Mouse (Mus musculus): ENCODE measurements around the gene Rab27a.

The Rab27a gene

GRCm38 (mm10) chr9:73087121-73087520 lies 42.5 kb downstream of the Rab27a start:
- Histone ChIP-seq H3K4me1 (replicated peaks; ENCODE audit: low read depth, low read length) (peaks cover 91% of the 10 kb centered on the region), H3K36me3 (ENCODE audit: insufficient read depth, low read length) (peaks cover 10% of the 10 kb centered on the region), H3K4me3 (replicated peaks; ENCODE audit: low read length) (no peak overlapping the region), H3K9me3 (ENCODE audit: low read length) (no peaks in the 10 kb centered on the region), H3K27me3 (ENCODE audit: insufficient read depth, low read length) (no peaks in the 10 kb centered on the region)
- TF ChIP-seq NANOG (IDR thresholded peaks at IDR 0.05; ENCODE audit: borderline replicate concordance, low read length) (no peak), CTCF (conservative IDR thresholded peaks at IDR 0.05; ENCODE audit: low read length) (no peak), POU5F1 (IDR thresholded peaks at IDR 0.05; ENCODE audit: borderline replicate concordance, low read length) (no peak)

DNA sequence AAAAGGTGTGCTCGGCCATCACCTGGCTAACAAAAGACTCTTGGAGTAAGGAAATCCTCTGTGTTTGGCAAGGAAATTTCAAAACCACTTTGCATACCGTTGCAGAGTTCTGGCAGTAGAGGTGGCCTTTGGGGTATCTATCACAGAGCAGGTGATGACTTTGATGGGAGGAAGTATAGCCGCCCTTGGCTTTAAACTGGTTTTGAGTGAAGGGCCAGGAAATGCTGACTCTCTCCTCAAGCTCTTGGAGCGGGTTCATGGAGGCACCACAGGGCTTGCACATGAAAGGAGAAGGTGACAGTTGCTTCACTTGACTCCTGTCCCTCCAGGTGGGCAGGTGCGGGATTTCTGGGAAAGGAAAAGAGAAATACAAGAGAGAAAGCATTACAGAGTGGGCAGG lies 42.9 kb downstream of the Rab27a start:
- TF ChIP-seq NANOG (IDR thresholded peaks at IDR 0.05; ENCODE audit: borderline replicate concordance, low read length), result no peak
- no peak for TF ChIP-seq CTCF (conservative IDR thresholded peaks at IDR 0.05; ENCODE audit: low read length)
- no peak for TF ChIP-seq POU5F1 (IDR thresholded peaks at IDR 0.05; ENCODE audit: borderline replicate concordance, low read length)
- Histone ChIP-seq H3K36me3 (ENCODE audit: insufficient read depth, low read length) (peaks cover 10% of the 10 kb centered on the region), H3K9me3 (ENCODE audit: low read length) (no peaks in the 10 kb centered on the region), H3K4me3 (replicated peaks; ENCODE audit: low read length) (no peak overlapping the region), H3K4me1 (replicated peaks; ENCODE audit: low read depth, low read length) (peaks cover 91% of the 10 kb centered on the region), H3K27me3 (ENCODE audit: insufficient read depth, low read length) (no peaks in the 10 kb centered on the region)

DNA sequence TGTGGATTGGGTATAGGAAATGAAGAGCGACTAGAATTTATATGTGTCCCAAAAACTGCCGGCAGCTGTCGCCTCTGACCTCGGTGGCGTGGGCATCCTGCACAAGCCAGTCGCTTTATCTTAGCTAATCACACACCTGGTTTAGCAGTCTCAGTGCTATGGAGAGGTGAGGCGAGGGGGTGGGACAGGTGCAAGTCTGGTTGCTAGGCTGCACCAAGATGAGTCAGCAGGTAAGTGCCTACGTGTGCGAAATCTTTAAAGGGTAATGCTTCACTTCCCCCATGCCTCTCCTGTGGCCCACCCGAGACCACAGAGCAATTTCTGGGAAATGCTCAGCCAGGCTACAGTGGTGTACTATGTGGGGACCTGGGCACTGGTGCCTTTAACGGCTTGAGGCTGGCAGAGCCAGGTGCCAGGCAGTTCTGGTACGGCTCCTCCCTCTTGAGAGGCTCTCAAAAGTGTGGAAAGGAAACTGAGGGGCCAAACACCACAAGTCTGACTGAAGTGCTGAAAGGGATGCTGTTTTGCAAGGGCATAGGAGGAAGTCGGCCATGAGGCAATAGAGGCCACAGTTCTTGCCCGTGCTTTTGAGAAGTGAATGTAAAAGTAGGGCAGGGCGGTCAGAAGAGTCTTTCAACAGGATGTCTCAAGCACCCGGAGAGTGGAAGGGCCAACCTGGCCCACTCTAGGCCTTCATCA lies 44.7 kb downstream of the Rab27a start:
- no peak for TF ChIP-seq CTCF (conservative IDR thresholded peaks at IDR 0.05; ENCODE audit: low read length)
- no peak for TF ChIP-seq NANOG (IDR thresholded peaks at IDR 0.05; ENCODE audit: borderline replicate concordance, low read length)
- no peak for TF ChIP-seq POU5F1 (IDR thresholded peaks at IDR 0.05; ENCODE audit: borderline replicate concordance, low read length)
- Histone ChIP-seq H3K4me3 (replicated peaks; ENCODE audit: low read length) (0 out of 2 replicates have a peak overlapping the region, but pooled peaks have one; percentile 5), H3K4me1 (replicated peaks; ENCODE audit: low read depth, low read length) (peaks cover 91% of the 10 kb centered on the region), H3K9me3 (ENCODE audit: low read length) (no peaks in the 10 kb centered on the region), H3K27me3 (ENCODE audit: insufficient read depth, low read length) (no peaks in the 10 kb centered on the region), H3K36me3 (ENCODE audit: insufficient read depth, low read length) (peaks cover 10% of the 10 kb centered on the region)

DNA sequence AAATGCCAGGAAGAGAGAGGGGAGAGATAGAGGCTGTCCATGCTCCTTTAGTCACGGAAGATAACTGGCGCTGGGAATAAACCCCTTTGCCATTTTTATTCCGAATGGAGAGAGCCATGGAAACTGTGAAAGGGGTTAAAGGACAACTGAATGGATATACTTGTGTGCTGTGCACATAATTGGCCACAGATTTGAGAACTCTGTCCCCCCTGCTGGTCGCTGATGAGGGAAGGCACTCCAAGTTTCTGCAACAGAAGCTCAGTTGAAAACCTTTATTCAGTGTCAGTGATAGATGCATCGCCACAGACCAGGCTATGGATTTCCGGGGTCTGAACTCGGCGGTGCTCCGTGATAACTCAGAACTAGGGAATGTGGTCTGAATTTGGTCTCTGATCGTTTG lies 45.5 kb downstream of the Rab27a start:
- no peaks in the 10 kb centered on the region for H3K9me3 ChIP-seq (ENCODE audit: low read length)
- no peak for TF ChIP-seq NANOG (IDR thresholded peaks at IDR 0.05; ENCODE audit: borderline replicate concordance, low read length)
- TF ChIP-seq CTCF (conservative IDR thresholded peaks at IDR 0.05; ENCODE audit: low read length), result no peak
- TF ChIP-seq POU5F1 (IDR thresholded peaks at IDR 0.05; ENCODE audit: borderline replicate concordance, low read length), result no peak
- H3K27me3 ChIP-seq (ENCODE audit: insufficient read depth, low read length), result no peaks in the 10 kb centered on the region

DNA sequence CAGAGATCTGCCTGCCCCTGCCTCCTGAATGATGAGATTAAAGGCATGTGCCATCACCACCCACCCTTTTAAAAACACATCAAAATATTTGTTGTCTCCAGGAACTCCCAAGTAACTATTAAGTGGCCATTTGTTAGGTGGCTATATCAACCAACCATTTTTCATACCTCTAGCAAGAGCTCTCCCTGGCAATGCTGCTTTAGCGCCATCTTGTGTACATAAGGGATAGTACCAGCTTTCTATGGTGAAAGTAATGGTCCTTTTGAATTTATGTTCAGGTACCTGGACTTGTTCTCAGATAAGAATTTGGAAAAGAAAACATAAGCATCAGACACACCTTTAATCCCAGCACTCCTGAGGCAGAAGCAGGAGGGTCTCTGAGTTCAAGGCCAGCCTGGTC lies 47.1 kb downstream of the Rab27a start:
- Histone ChIP-seq H3K36me3 (ENCODE audit: insufficient read depth, low read length) (peaks cover 3% of the 10 kb centered on the region; the same call in 1 of the 2 replicates), H3K27me3 (ENCODE audit: insufficient read depth, low read length) (no peaks in the 10 kb centered on the region), H3K9me3 (ENCODE audit: low read length) (no peaks in the 10 kb centered on the region), H3K4me1 (replicated peaks; ENCODE audit: low read depth, low read length) (peaks cover 90% of the 10 kb centered on the region), H3K4me3 (replicated peaks; ENCODE audit: low read length) (no peak overlapping the region)
- TF ChIP-seq NANOG (IDR thresholded peaks at IDR 0.05; ENCODE audit: borderline replicate concordance, low read length), result no peak
- no peak for TF ChIP-seq POU5F1 (IDR thresholded peaks at IDR 0.05; ENCODE audit: borderline replicate concordance, low read length)
- peak; percentile 96 for TF ChIP-seq CTCF (conservative IDR thresholded peaks at IDR 0.05; ENCODE audit: low read length)

More for the DNA sequence above, 45.5 kb downstream of the Rab27a start:
- Histone ChIP-seq H3K4me1 (replicated peaks; ENCODE audit: low read depth, low read length) (peaks cover 89% of the 10 kb centered on the region), H3K36me3 (ENCODE audit: insufficient read depth, low read length) (peaks cover 8% of the 10 kb centered on the region), H3K4me3 (replicated peaks; ENCODE audit: low read length) (0 out of 2 replicates have a peak overlapping the region, but pooled peaks have one; percentile 1)

- Histone ChIP-seq H3K36me3 (ENCODE audit: insufficient read depth, low read length) (no peaks in the 10 kb centered on the region), H3K9me3 (ENCODE audit: low read length) (no peaks in the 10 kb centered on the region), H3K27me3 (ENCODE audit: insufficient read depth, low read length) (no peaks in the 10 kb centered on the region), H3K4me1 (replicated peaks; ENCODE audit: low read depth, low read length) (peaks cover 86% of the 10 kb centered on the region), H3K4me3 (replicated peaks; ENCODE audit: low read length) (peak overlapping the region; percentile 71)
- no peak for TF ChIP-seq POU5F1 (IDR thresholded peaks at IDR 0.05; ENCODE audit: borderline replicate concordance, low read length)
- TF ChIP-seq NANOG (IDR thresholded peaks at IDR 0.05; ENCODE audit: borderline replicate concordance, low read length), result peak; percentile 59; the same call in 1 of the 2 replicates
- TF ChIP-seq CTCF (conservative IDR thresholded peaks at IDR 0.05; ENCODE audit: low read length), result no peak
Observed at GRCm38 (mm10) chr9:73094580-73094979, 49.9 kb downstream of the Rab27a start.

- TF ChIP-seq CTCF (conservative IDR thresholded peaks at IDR 0.05; ENCODE audit: low read length) (no peak), POU5F1 (IDR thresholded peaks at IDR 0.05; ENCODE audit: borderline replicate concordance, low read length) (no peak), NANOG (IDR thresholded peaks at IDR 0.05; ENCODE audit: borderline replicate concordance, low read length) (no peak)
- Histone ChIP-seq H3K27me3 (ENCODE audit: insufficient read depth, low read length) (peaks cover 4% of the 10 kb centered on the region; the same call in 1 of the 2 replicates), H3K36me3 (ENCODE audit: insufficient read depth, low read length) (no peaks in the 10 kb centered on the region), H3K4me3 (replicated peaks; ENCODE audit: low read length) (no peak overlapping the region), H3K9me3 (ENCODE audit: low read length) (no peaks in the 10 kb centered on the region), H3K4me1 (replicated peaks; ENCODE audit: low read depth, low read length) (peaks cover 88% of the 10 kb centered on the region)
Observed at GRCm38 (mm10) chr9:73097898-73098297, 53.2 kb downstream of the Rab27a start.

GRCm38 (mm10) chr9:73101536-73101935 lies 56.9 kb downstream of the Rab27a start, which contains the start of gene Khdc3:
TSS of gene Khdc3 (plus strand) at chr9:73101836.
- H3K36me3 ChIP-seq (ENCODE audit: insufficient read depth, low read length), result peaks cover 15% of the 10 kb centered on the region
- H3K27me3 ChIP-seq (ENCODE audit: insufficient read depth, low read length), result peaks cover 28% of the 10 kb centered on the region
- peak within 1 kb of the TSS; percentile 81 for H3K4me3 ChIP-seq (replicated peaks; ENCODE audit: low read length)
- H3K4me1 ChIP-seq (replicated peaks; ENCODE audit: low read depth, low read length), result peaks cover 85% of the 10 kb centered on the region
- TF ChIP-seq CTCF (conservative IDR thresholded peaks at IDR 0.05; ENCODE audit: low read length) (no peak), NANOG (IDR thresholded peaks at IDR 0.05; ENCODE audit: borderline replicate concordance, low read length) (no peak), POU5F1 (IDR thresholded peaks at IDR 0.05; ENCODE audit: borderline replicate concordance, low read length) (no peak)
- H3K9me3 ChIP-seq (ENCODE audit: low read length), result no peaks in the 10 kb centered on the region

Data from E14TG2a.4 (cell line).